Mouse (Mus musculus) E14TG2a.4 (cell line): ENCODE measurements around the gene Asap3.

ENCODE experiments used
- CTCF ChIP-seq: conservative IDR thresholded peaks from 2 replicates; pipeline ENCODE4 v1.5.1; 2014; ENCODE audit warnings: low read length
- NANOG ChIP-seq: IDR thresholded peaks from 2 replicates; pipeline ENCODE4 v1.6.1; 2014; ENCODE audit warnings: borderline replicate concordance, low read length, mixed read lengths

- TF ChIP-seq CTCF (no peak), NANOG (no peak)
Observed at GRCm38 (mm10) chr4:136215576-136215975, 9.4 kb downstream of the Asap3 start.
